Mouse (Mus musculus): ENCODE results near the gene Erap1. TPM values are rescaled to one million over a fixed set of nuclear protein-coding genes. Genes with fewer than 3 reads are reported as not detected.

Gene Erap1
- polyA plus RNA-seq, 1 experiment from 2014 or later, result 7.3 TPM

DNA sequence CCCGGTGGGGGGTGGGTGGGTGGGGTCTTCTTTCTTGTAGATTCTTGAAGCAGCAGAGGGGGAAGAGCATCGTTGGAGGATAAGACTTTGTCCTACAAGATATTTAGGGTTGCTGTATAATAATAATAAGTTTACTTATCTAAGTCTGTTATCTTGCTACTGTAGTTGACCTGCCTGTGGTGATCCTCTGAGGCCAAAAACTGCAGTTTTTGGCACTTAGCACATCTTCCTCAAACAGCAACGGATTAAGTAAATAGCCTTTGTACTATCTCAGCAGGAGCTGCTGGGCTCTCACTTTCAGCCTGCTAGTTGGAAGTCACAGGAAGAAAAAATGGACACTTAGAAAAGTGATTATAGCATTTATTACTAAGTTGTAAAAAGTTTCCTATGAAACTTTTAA, 56.9 kb downstream of the Erap1 start:
- Histone ChIP-seq H3K4me2 (no peak overlapping the region), H3K27me3 (replicated peaks) (no peaks in the 10 kb centered on the region), H3K36me3 (no peaks in the 10 kb centered on the region), H3K9ac (replicated peaks) (no peak overlapping the region), H3K27ac (replicated peaks) (no peak overlapping the region), H3K4me3 (replicated peaks) (no peak overlapping the region), H3K4me1 (no peaks in the 10 kb centered on the region), H3K9me3 (replicated peaks) (no peaks in the 10 kb centered on the region)
- no peak for ATAC-seq (ENCODE audit: low FRiP score)
- 39% methylated on average over 3 of the region's 3 CpGs for WGBS

DNA sequence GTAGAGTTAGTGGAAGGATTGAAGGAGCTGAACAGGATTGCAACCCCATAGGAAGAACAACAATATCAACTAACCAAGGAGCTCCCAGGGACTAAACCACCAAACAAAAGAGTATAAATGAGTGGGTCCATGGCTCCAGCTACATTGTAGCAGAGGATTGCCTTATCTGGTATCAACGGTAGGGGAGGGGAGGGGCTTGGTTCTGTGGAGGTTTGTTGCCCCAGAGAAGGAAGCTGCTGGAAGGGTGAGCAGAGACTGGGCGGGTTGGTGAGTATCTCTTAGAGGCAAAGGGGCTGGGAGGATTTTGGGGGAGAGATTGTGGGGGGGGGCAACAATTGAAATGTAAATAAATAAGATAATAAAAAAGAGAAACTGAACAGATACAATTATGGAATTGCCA, 79.6 kb downstream of the Erap1 start:
- H3K4me3 ChIP-seq (replicated peaks), result no peak overlapping the region
- no peak overlapping the region for H3K4me2 ChIP-seq
- no peak for ATAC-seq (ENCODE audit: low FRiP score)
- H3K27ac ChIP-seq (replicated peaks), result no peak overlapping the region
- no peaks in the 10 kb centered on the region for H3K27me3 ChIP-seq (replicated peaks)
- no peaks in the 10 kb centered on the region for H3K36me3 ChIP-seq
- H3K9me3 ChIP-seq (replicated peaks), result no peaks in the 10 kb centered on the region
- no peak overlapping the region for H3K9ac ChIP-seq (replicated peaks)
- no peaks in the 10 kb centered on the region for H3K4me1 ChIP-seq
- 87% methylated on average over 2 of the region's 2 CpGs for WGBS

DNA sequence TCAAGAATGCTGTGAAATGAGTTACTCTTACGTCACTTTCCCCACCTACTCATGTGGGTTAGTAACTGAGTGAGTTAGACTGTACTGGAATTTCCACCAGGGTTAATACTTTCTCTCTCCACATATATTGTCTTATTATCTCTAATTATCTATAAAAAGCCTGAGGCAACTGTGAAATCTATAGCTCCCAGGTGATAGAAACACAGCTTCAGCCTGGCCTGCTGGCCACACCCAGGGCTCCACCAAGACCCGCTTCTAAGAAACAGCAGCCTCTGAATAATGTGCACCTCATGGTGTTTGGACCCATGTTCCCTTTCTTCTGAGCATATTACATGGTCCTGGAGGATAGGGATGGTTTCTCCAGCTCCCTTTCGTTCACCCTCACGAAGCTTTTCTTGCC, 94.4 kb downstream of the Erap1 start:
- H3K4me2 ChIP-seq, result no peak overlapping the region
- H3K9me3 ChIP-seq (replicated peaks), result no peaks in the 10 kb centered on the region
- no peaks in the 10 kb centered on the region for H3K27me3 ChIP-seq (replicated peaks)
- H3K4me1 ChIP-seq, result no peaks in the 10 kb centered on the region
- H3K9ac ChIP-seq (replicated peaks), result no peak overlapping the region
- H3K27ac ChIP-seq (replicated peaks), result no peak overlapping the region
- ATAC-seq (ENCODE audit: low FRiP score), result no peak
- 96% methylated on average over 4 of the region's 4 CpGs for WGBS
- no peak overlapping the region for H3K4me3 ChIP-seq (replicated peaks)
- no peaks in the 10 kb centered on the region for H3K36me3 ChIP-seq

- H3K27ac ChIP-seq (replicated peaks), result no peak overlapping the region
- ATAC-seq (ENCODE audit: low FRiP score), result no peak
Observed at GRCm38 (mm10) chr13:74735834-74736233, 96.5 kb downstream of the Erap1 start.

DNA sequence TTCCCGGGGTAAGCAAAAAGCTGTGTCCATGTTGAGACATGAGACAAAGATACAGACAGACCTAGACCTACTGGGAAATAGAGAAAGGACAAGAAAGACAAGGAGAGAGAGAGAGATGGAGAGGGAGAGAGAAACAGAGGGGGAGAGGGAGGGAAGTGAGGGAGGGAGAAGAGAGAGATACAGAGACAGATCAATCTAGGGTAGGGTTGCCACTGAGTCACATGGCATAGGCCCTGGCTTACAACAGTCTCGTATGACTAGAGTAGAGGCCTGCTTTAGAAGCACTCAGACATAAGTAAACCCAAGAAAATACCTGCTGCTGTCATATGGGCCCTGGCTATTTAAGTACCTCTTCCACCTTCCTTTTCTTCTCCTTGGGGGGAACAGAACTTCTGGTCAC, 97.0 kb downstream of the Erap1 start:
- no peak for ATAC-seq (ENCODE audit: low FRiP score)
- WGBS, result 94% methylated on average over 2 of the region's 2 CpGs

More at GRCm38 (mm10) chr13:74735834-74736233, 96.5 kb downstream of the Erap1 start:
- Histone ChIP-seq H3K27me3 (replicated peaks) (no peaks in the 10 kb centered on the region), H3K36me3 (no peaks in the 10 kb centered on the region), H3K4me2 (no peak overlapping the region), H3K4me3 (replicated peaks) (no peak overlapping the region), H3K9ac (replicated peaks) (no peak overlapping the region), H3K9me3 (replicated peaks) (no peaks in the 10 kb centered on the region), H3K4me1 (no peaks in the 10 kb centered on the region)
- 90% methylated on average over 5 of the region's 5 CpGs for WGBS

More for the DNA sequence above, 97.0 kb downstream of the Erap1 start:
- Histone ChIP-seq H3K4me3 (replicated peaks) (no peak overlapping the region), H3K4me1 (no peaks in the 10 kb centered on the region), H3K9me3 (replicated peaks) (no peaks in the 10 kb centered on the region), H3K27ac (replicated peaks) (no peak overlapping the region), H3K4me2 (no peak overlapping the region), H3K27me3 (replicated peaks) (no peaks in the 10 kb centered on the region), H3K9ac (replicated peaks) (no peak overlapping the region), H3K36me3 (no peaks in the 10 kb centered on the region)

Other genes with a start within 250 kb of the Erap1 start
- 7.2 and 7.8 TPM in 2 replicates for gene Zfp72, start 248.7 kb upstream of the Erap1 start, polyA plus RNA-seq (2015; fragmentation: Nextera tagmentation; extraction: Ambion mirVana)
- gene Ftl1-ps1, start 239.9 kb upstream of the Erap1 start, polyA plus RNA-seq (2015; fragmentation: Nextera tagmentation; extraction: Ambion mirVana), result 72.8 and 92.1 TPM in 2 replicates
- 15.1 and 17.3 TPM in 2 replicates for gene Zfp825, start 145.6 kb upstream of the Erap1 start, polyA plus RNA-seq (2015; fragmentation: Nextera tagmentation; extraction: Ambion mirVana)
- gene Cast, start 169.2 kb downstream of the Erap1 start, polyA plus RNA-seq (2015; fragmentation: Nextera tagmentation; extraction: Ambion mirVana), result 10.8 and 14.3 TPM in 2 replicates